Mouse (Mus musculus) cerebellum, postnatal 25 days (tissue): ENCODE results near the gene Gm42878.
A peak's percentile ranks its signal among the peaks of the same experiment; 100 is the strongest.
"Not testable (repeated sequence)": the region's sequence is repeated elsewhere in the genome, so short reads cannot be mapped to it uniquely, and the experiment has no call there.

Experiments used
- DNase-seq, 2 experiments: peaks; one replicate each; pipeline ENCODE4 v3.0.0; 2021; ENCODE audit warnings: mixed read lengths in 2 of 2

Gm42878 gene

DNA sequence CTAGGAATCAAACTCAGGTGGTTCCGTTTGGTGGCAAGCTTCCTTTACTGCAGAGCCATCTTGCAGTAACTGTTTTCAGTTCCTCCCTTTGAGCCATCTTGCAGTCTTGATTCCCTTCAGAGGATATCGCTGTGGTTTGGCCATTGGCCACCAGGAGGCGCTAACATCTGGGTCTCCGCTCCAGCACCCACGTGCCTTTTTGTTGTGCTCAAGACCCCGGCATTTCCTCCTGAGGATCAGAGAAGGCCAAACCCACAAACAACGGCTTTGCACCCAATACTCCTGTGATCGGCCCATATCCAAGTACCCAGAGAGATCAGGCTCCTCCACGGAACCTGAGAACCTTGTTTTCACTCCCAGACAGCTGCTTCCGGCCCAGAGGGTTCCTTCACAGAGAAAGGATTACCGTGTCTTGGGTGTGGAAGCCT is 19.2 kb upstream of the Gm42878 start:
- peak; percentile 61 to 77 for DNase-seq

DNA sequence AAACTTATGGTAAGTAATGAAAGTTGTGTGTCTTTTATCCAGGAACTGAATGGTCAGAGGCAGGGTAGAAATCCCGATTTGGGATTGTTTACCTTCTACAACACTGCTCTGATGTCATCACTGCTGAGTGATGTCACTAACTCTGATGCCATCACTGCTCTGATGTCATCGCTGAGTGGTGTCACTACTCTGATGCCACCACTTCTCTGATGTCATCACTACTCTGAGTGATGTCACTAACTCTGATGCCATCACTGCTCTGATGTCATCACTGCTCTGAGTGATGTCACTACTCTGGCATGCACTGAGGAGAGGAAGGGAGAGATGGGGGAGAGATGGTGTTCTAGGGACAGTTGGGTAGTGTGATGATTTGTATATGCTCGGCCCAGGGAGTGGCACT is 17.2 kb upstream of the Gm42878 start:
- DNase-seq = no peak

DNA sequence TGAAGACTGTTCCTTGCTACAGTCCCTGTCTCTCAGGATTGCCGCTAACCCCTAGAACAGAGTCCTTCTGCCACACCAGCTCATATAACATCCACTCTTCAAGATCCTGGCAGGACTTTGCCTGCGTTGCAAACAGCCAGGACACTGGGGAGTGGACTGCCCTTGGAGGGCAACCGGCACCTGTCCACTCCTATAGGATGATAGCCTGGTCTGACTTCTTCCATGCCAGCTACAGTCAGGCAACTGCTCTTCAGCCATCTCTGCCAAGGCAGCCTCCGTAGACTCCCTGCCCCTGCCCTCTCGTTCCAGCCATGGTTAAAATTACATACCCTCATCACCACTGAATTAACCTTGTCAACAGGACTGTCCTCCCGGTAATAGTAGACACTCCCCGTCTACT is 3.9 kb upstream of the Gm42878 start:
- DNase-seq = no peak

DNA sequence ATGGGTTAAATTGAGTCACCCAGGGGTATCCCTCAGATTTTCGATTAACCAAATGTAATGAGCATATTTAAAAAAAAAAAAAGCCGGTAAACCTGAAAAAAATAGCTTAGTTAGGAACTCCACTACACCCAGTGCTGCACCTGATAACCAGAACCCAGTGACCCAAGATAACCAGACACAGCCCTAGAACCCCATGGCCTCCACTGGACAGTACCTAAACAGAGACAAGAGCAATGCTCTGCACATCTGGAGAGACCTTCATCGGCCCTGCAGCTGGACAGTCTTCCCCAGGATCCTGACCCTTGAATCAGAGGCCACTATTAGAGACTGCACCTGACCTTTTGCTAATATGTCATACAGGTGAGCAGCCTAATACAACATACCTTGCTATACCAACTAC is 1.8 kb upstream of the Gm42878 start:
- DNase-seq = no peak

DNA sequence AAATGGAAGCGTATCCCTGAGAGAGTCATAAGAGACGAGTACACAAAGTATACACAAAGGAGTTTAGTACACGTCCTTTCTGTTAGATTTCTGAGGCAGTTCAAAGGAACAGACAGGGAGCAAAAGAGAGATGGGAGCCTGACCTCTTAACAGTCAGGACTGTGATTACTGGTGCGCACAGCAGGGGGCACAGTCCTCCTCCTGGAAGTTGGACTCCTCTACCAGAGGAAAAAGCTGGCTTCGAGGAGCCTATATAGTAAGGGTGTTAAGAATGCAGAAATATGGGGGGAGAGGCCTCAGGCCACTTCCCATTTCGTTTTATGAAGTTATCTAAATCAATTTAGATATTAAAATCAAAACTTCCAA is 1.2 kb upstream of the Gm42878 start:
- DNase-seq = peak; percentile 23 to 65

DNA sequence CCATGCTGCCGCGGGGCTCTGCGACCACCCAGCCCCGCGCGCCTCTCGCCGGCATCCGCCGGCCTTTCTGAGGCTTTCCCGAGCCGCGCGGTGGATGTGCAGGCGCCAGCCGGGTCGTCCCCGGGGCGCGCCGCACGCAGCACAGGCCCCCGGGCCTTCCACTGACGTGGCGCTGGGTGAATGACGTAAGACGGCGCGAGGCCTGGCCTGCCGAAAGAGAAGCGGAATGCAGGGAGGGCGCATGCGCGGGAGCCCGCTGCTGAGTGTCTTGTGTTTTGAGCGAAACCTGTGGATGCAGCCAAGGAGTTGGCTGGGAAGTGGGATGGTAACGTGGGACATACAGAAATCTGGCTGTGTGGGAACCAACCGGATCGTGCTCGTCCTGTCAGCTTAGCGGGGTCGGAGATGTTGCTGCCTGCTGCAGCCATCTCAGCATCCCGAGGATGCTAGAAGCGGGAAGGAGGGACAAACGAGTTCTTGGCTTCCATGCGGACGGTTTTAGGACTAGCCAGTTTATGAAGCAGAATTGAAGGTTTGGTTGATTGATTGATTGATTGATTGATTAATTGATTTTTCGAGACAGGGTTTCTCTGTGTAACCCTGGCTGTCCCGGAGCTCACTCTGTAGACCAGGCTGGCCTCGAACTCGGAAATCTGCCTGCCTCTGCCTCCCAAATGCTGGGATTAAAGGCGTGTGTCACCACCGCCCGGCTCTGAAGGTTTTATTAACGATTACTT is 679 bp upstream of the Gm42878 start, which contains the start of gene Mapkapk5:
Gene Mapkapk5, minus strand, starts transcription at position 113 of the 737 bp plus-strand sequence.
- peak; percentile 99 to 100 for DNase-seq

DNA sequence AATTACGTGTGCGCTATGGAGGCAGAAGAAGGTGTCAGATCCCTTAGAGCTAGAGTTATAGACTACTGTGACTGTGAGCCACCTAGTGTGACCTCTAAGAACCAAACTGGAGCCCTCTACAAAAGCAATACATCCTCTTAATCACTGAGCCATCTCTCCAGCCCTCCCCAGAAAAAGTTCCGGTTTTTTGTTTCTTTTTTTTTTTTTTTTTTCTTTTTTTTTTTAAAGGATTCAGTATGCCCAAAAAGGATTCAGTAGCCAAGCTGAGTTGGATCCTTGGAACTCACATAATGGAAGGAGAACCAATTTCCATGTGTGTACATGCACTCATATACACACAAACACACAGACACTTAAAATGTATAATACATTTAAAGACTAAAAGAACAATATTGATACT is 1.9 kb downstream of the Gm42878 start:
- DNase-seq = no peak

DNA sequence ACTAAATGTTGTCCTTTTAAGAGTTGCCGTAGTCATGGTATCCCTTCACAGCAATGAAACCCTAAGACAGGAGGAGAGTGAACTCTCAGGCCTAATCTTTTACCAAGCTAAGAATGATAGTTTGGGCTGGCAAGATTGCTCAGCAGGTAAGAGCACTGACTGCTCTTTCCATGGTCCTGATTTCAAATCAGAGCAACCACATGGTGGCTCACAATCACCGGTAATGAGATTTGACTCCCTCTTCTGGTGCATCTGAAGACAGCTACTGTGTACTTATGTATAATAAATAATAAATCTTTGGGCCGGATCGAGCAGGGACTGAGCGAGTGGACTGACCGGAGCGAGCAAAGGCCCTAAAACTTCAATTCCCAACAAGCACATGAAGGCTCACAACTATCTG is 4.0 kb downstream of the Gm42878 start:
- DNase-seq = no peak

DNA sequence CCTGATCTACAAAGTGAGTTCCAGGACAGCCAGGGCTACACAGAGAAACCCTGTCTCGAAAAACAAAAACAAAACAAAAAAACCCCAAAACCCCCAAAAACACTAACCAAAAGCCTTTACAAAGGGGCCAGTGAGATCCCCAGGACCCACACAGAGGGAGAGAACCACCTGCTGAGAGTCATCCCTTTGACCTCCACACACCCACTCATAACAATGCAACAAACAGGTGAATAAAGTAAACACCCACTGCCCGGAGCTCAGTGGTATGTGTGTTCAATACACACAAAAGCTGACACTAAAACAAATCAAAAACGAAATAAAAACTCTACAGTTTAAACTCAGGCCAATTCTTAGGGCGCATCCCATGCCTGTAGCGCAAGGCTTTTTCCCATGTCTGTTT is 5.2 kb downstream of the Gm42878 start:
- no peak for DNase-seq

DNA sequence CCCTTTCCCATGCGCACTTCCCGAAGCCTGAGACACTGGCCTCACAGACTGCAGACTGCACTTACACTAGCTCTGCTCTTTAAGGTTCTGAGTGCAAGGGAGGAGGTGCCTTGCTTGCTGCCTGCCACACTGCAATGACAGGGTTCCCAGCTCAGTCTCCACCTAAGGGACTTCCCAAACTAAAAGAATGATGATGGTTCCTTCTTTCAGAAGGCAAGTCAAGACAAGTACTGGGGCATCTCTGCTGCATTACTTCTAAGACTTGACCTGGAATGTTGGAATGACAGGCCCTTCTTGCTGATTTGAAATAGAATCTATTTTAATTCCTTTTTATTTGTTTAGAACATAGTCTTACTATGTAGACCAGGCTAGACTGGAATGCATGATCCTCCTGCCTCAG is 7.7 kb downstream of the Gm42878 start:
- DNase-seq = no peak

DNA sequence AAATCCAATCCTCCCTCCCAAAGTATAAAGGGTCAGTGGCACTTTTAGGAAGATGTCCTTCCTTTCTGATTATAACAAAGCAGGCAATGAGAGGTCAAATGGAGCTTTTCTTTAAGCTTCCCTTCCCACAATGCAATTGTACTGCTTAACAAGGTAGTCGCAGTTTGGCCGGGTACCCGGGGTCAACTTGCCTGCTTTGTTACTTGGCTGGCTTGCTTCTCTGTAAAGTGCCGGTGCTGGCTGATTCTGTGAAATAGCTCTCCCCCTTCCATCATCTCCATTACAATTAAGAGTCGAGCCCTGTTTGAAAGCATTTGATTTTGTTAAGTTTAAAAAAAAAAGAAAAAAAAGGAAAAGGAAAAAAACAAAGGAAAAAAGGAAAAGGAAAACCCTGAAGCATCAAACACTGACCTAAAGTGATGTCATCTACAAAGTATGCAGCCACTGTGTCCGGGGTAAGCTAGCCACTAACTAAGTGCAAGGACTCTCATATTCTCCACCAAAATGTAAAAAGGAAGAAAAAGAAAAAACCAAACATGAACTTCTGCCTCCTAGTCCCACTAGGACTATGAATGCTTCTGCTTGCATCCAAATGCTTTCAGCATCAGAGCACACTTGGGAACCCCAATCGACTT is 8.2 kb downstream of the Gm42878 start:
- no peak for DNase-seq

DNA sequence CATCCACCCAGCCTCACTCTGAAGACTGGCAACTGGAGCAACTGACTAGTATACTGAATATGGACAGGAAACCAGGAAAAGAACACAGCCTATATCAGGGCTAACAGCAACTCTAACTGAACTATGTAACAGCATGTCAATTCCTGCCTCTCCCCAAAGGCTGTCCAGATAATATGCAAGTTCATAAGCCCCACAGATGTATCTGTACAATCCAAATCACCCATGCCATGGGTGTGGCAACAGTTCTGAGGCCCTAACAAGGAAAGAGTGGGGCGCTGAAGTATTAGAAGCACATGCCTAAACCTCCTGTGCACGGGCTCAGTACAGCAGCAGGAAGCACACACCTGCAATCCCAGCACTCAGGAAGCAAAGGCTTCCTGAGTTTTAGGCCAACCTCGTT is 10.2 kb downstream of the Gm42878 start:
- DNase-seq = no peak

DNA sequence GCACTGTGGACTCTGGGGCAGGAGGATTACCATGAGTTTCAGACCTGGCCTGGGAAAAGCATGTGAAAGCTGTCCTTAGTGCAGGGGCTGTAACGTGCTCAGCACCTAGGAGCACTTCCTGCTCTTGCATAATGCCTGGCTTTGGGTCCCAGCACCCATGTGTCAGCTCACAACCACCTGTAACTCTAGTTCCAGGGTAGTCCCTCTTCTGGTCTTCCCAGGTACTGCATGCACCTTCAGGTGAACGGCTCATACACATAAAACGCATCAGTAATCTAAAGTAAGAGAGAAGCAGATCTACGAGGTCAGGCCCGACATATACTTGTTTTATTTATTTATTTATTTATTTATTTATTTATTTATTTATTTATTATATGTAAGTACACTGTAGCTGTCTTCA is 10.8 kb downstream of the Gm42878 start:
- DNase-seq = peak in 1 of 2 experiments; percentile 36

DNA sequence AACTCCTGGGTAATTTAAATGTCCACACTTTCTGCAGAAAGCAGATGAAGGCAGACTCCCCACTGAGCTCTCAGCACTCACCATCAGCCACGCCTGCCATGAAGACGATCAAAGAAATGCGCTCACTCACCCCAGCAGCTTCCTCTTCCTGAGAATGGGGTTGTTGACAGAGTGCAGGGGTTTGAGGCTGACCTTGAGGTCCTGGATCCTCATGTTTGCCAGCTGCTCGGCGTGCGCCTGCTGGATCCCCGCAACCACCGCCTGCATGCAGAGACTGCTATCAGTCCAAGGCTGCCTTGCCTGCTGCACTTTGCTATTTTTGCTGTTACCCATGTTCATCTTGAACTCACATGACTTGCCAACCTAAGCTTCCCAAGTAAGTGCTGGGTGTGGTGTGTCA is 18.3 kb downstream of the Gm42878 start:
- DNase-seq = no peak

DNA sequence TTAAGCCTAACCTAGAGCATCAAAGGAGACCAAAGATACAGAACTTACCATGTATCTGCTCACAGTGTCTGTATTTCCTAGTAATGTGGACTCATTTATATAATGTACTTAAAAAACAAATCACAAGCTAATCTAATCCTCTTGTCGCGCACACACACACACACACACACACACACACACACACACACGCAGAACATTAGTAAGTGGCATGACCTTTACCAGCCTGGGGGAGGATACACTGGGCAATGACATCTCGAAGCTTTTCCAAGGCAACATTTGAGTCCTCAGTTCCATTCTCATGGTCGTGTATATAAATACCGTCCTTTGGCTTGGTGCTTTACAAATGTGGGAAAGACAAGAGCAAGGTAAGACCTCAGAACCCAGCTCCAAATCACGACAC is 18.8 kb downstream of the Gm42878 start:
- no peak for DNase-seq

DNA sequence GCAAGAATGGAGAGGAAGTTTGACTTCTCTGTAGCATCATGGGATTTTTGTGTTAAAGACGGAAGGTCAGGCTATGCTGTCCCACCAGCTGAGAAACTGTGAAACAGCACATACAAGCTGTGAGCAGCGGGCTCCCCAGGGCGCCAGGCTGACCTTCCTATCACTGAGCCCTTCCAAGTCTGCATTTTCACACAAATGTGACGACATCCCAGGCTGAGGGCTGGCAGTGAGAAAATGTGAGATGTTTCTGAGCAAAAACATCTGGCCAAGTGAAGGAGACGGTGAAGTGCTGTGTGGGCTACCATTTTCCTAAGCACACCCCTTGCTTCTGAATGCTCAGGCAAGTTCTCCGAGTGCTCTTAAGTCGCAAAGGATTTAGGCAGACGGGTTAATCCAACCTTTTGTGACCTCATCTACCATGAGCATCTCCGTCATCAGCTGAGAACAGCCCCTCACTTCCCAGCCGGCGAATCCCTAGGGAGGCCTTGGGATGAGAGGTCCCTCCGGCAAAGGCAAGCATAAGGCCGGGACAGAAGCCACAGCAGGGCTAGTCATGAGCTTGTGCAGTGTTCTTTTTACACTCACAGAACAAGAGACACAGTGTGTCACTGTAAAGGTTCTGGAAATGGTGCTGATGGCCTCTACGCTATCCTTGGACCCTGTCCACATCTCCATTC is 19.4 kb downstream of the Gm42878 start:
- DNase-seq = no peak

DNA sequence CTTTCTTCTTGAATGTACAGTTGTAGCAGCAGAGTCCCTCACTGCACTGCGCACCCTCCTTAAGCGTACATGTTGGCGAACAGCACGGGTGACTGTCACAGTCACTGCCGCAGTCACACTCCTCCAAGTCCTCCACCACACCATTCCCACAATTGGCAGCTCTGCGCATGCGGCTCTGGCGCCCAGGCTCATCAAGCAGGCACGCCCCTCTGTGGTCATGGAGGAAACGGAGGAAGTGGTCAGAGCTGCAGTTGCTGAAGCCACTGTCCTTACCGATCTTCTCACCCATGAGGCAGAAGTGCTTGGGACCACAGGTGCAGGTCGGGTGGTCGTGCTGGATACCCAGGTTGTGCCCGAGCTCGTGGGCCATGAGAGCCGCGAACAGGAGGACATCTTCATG is 25.5 kb downstream of the Gm42878 start:
- not testable (repeated sequence) for DNase-seq

DNA sequence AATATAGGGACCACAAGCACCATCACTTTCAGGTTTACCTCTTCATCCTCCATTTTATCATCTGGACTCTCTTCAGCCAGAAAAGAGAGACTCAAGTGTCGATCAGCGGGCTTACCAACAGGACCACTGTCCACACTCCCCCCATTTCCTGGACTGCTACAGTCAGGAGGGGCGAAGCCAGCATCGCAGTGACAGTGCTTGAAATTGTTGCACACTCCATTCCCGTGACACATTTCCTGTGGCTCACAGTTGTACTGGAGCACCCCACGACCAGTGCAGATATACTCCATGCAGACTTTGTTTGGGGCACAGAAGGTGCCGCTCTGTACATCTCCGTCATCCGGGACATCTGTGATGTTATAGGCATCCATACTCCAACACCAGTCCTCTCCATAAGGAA is 26.3 kb downstream of the Gm42878 start:
- DNase-seq = no peak

DNA sequence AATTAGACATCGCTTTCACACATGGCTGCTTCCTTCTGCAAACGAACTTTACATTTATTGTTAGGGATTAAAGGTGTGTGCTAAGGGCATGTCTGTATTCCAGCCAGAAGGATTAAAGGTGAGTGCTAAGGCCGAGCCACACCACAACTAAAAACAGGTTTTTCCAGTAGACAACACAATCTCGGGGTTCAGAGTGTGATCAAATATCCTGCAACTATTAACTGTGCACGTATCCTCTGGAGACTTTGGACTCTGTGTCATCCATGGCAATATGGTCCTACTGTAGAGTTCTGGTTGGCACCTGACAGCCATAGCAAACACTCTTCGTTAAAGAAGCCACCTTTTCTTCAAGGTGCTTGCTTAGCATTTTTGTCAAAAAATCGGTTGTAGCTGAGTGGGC is 35.3 kb downstream of the Gm42878 start:
- DNase-seq = no peak

DNA sequence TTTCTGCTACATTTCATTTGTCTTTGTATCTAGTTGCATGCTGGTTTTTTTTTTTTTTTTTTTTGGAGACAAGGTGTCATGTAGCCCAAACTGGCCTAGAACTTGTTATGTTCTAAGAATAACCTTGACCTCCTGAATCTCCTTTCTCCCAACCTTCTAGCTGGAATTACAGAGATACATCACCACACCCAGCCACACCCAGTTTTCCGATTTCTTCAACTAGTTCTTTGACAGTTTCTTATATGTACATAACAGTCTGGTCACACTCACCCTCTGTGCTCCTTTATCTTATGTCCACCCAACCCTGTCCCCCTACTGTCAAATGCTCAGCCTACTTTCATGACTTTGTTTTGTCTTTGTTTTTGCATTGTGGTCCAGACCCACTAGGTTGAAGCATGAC is 38.4 kb downstream of the Gm42878 start:
- DNase-seq = no peak

DNA sequence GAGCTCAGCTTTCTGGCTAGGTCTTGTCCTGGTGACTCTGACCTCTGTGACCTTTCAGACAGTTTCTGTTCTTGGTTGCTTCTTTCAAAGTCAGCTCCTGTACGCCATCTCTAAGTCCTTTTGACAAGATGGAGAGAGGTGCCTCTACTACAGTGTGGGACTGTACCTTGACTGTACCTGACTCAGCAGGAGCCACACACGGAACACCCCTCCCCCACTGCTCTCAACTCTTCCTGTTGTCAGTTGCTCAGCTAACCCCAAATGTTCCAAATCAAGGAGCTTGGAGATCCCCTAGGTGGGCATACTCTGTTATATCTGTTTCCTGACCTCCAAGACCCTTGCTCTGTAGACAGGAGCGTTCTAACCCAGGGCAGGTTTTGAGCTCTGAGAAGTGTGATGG is 42.1 kb downstream of the Gm42878 start, which contains the start of gene Adam1b:
Gene Adam1b, minus strand, starts transcription at position 205 of the 400 bp plus-strand sequence.
- DNase-seq = no peak

DNA sequence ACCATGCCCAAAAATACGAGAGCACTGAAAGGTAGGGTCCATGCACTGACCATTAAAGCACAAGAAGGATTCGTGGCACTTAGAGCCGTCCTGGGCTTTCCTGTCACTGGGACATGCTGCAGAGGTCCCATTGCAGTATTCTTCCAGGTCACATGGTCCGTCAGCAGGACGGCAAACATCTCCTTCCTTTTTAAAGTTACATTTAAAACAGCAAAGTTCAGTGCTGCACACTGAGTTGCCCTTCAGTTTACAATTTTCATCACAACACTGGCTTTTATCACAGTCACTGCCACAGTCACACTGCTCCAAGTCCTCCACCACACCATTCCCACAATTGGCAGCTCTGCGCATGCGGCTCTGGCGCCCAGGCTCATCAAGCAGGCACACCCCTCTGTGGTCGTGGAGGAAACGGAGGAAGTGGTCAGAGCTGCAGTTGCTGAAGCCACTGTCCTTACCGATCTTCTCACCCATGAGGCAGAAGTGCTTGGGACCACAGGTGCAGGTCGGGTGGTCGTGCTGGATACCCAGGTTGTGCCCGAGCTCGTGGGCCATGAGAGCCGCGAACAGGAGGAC is 43.8 kb downstream of the Gm42878 start:
- not testable (repeated sequence) for DNase-seq

DNA sequence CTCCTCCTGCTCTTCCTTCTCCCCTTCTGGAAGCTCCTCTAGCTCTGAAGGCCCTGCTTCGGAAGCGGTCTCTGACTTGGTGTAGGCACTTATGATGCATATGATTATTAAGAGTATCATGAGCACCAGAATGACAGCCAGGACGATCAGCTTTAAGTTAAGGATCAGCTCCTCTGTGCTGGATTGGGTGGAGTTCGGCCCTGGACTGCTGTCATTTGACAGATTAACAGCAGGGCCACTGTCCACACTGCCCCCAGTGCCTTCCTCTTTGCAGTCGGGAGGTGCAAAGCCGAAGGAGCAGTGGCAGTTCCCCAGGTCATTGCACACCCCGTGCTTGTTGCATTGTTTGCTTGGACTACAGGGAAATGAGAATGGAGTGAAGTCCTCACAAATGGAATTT is 44.6 kb downstream of the Gm42878 start:
- no peak for DNase-seq

DNA sequence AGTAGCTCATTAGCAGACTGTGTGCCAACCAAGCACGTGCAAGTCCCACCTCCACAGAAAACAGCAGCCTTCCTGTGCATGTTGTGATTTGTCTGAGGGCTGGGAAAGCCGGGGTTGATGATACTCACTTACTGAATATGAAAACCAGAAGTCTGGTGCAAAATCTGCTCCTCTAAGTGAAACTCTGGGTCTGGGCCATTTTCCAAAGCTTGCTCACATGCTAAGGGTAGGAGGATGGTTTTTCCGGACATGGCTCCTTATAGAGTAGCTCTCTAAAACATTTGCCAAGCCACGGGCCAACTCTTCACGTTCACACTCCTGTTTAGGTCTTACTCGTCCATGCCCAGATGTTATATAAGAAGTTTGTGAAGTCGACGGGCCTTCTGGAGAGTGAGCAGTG is 52.0 kb downstream of the Gm42878 start:
- DNase-seq = no peak
